ENCODE assay signal across 8 mouse cellular contexts in genomic region chr13:23576351-23576881, GRCm38 (mm10). TPM values are rescaled to one million over a fixed set of nuclear protein-coding genes. Genes with fewer than 3 reads are reported as not detected.
A peak's percentile ranks its signal among the peaks of the same experiment; 100 is the strongest.
DNase-seq lines count a peak whose midpoint lies in the region; ATAC-seq lines count a peak whose summit lies in the region.

No protein-coding gene starts in this region.

- peak overlapping the region; percentile 65 for H3K4me2 ChIP-seq in forebrain, embryonic 11.5 days (ENCODE audit: low read depth, low read length, severe bottlenecking)
- H3K4me2 ChIP-seq in liver, embryonic 11.5 days: peak overlapping the region; percentile 92

- H3K9me3 ChIP-seq in forebrain, embryonic 11.5 days (ENCODE audit: control insufficient read depth, low read length): no peaks in the 10 kb centered on the region
- H3K9me3 ChIP-seq in liver, embryonic 11.5 days (ENCODE audit: control insufficient read depth, low read length): no peaks in the 10 kb centered on the region

- DNase-seq in spleen, postnatal 10 days (ENCODE audit: low spot score in 2 of 2): peak; percentile 38 to 50
- no peak for DNase-seq in spleen, postnatal 36 days (ENCODE audit: low spot score in 2 of 2)
- peak; percentile 63 for DNase-seq in forebrain, embryonic 11.5 days (ENCODE audit: low spot score)
- peak; percentile 55 for DNase-seq in liver, embryonic 11.5 days (ENCODE audit: low spot score)
- DNase-seq in yolk sac, embryonic 10.5 days (ENCODE audit: low spot score): peak; percentile 68
- no peak for DNase-seq in layer of hippocampus, adult 11-12 months (ENCODE audit: low spot score)
- no peak for DNase-seq in adrenal gland, postnatal 10 days
- DNase-seq in gastrocnemius, postnatal 36 days: no peak

- intact Hi-C loops in gastrocnemius, postnatal 36 days (cut with DNase I): no loop called here

- peak overlapping the region; percentile 95 for H3K27ac ChIP-seq in forebrain, embryonic 11.5 days (ENCODE audit: low read depth, low read length)
- H3K27ac ChIP-seq in liver, embryonic 11.5 days (ENCODE audit: low read depth, low read length): peak overlapping the region; percentile 99

- H3K27me3 ChIP-seq in forebrain, embryonic 11.5 days (ENCODE audit: control insufficient read depth, insufficient read depth, low read length): no peaks in the 10 kb centered on the region
- no peaks in the 10 kb centered on the region for H3K27me3 ChIP-seq in liver, embryonic 11.5 days (replicated peaks; ENCODE audit: control insufficient read depth, insufficient read depth, low read length)

- peak overlapping the region; percentile 45 for H3K4me3 ChIP-seq in forebrain, embryonic 11.5 days (ENCODE audit: low read depth, low read length)
- H3K4me3 ChIP-seq in liver, embryonic 11.5 days (ENCODE audit: low read depth, low read length): peak overlapping the region; percentile 53

- no peaks in the 10 kb centered on the region for H3K36me3 ChIP-seq in forebrain, embryonic 11.5 days (ENCODE audit: control insufficient read depth, insufficient read depth, low read length)
- no peaks in the 10 kb centered on the region for H3K36me3 ChIP-seq in liver, embryonic 11.5 days (ENCODE audit: control insufficient read depth, insufficient read depth, low read length)

- H3K9ac ChIP-seq in forebrain, embryonic 11.5 days (ENCODE audit: low read length): peak overlapping the region; percentile 80
- peak overlapping the region; percentile 89 for H3K9ac ChIP-seq in liver, embryonic 11.5 days (ENCODE audit: low read depth, low read length)

- peaks cover 3% of the 10 kb centered on the region; the same call in 1 of the 2 replicates for H3K4me1 ChIP-seq in forebrain, embryonic 11.5 days (replicated peaks; ENCODE audit: control insufficient read depth, insufficient read depth, low read length)
- H3K4me1 ChIP-seq in liver, embryonic 11.5 days (replicated peaks; ENCODE audit: control insufficient read depth, insufficient read depth, low read length): peaks cover 11% of the 10 kb centered on the region

- no peak for ATAC-seq in forebrain, embryonic 11.5 days (replicated peaks; ENCODE audit: low FRiP score)
- ATAC-seq in liver, embryonic 11.5 days (replicated peaks; ENCODE audit: low FRiP score): no peak

- 2% methylated on average over 7 of the region's 7 CpGs for WGBS in forebrain, embryonic 11.5 days
- WGBS in liver, embryonic 11.5 days: 6% methylated on average over 7 of the region's 7 CpGs

RNA-seq across cellular contexts. Expression of gene Hist1h3d, which starts 0.9 kb away (rescaled TPM):
- 11.9 and 13.9 TPM in 2 replicates for polyA plus RNA-seq in forebrain, embryonic 11.5 days (2014; fragmentation: Nextera tagmentation; extraction: Ambion mirVana)
- polyA plus RNA-seq in liver, embryonic 11.5 days (2014; fragmentation: Nextera tagmentation; extraction: Ambion mirVana): 7.7 and 8.5 TPM in 2 replicates
- total RNA-seq in adrenal gland, postnatal 10 days (2021): 10 to 100 TPM; 38.0 to 43.5 TPM
- total RNA-seq in gastrocnemius, postnatal 36 days (2021): 1 to 10 TPM; 2.8 to 4.8 TPM

RNA-seq across cellular contexts. Expression of gene Hist1h2ad, which starts 2.2 kb away (rescaled TPM):
- 2.5 and 3.0 TPM in 2 replicates for polyA plus RNA-seq in forebrain, embryonic 11.5 days (2014; fragmentation: Nextera tagmentation; extraction: Ambion mirVana)
- polyA plus RNA-seq in liver, embryonic 11.5 days (2014; fragmentation: Nextera tagmentation; extraction: Ambion mirVana): 0.84 and 0.92 TPM in 2 replicates
- 10 to 100 TPM; 47.4 to 49.2 TPM for total RNA-seq in adrenal gland, postnatal 10 days (2021)
- 1 to 10 TPM; 1.2 to 2.2 TPM for total RNA-seq in gastrocnemius, postnatal 36 days (2021)

RNA-seq across cellular contexts. Expression of gene Hist1h2bf, which starts 2.4 kb away (rescaled TPM):
- polyA plus RNA-seq in forebrain, embryonic 11.5 days (2014; fragmentation: Nextera tagmentation; extraction: Ambion mirVana): 4.5 and 5.9 TPM in 2 replicates
- polyA plus RNA-seq in liver, embryonic 11.5 days (2014; fragmentation: Nextera tagmentation; extraction: Ambion mirVana): 1.8 TPM in 2 replicates
- total RNA-seq in adrenal gland, postnatal 10 days (2021): 100 to 1,000 TPM; 168 to 215 TPM
- total RNA-seq in gastrocnemius, postnatal 36 days (2021): 1 to 10 TPM; 7.5 to 8.5 TPM

RNA-seq across cellular contexts. Expression of gene Hist1h4d, which starts 5.0 kb away (rescaled TPM):
- polyA plus RNA-seq in forebrain, embryonic 11.5 days (2014; fragmentation: Nextera tagmentation; extraction: Ambion mirVana): 132 and 133 TPM in 2 replicates
- polyA plus RNA-seq in liver, embryonic 11.5 days (2014; fragmentation: Nextera tagmentation; extraction: Ambion mirVana): 92.8 and 99.3 TPM in 2 replicates
- total RNA-seq in adrenal gland, postnatal 10 days (2021): 100 to 1,000 TPM; 294 to 310 TPM
- total RNA-seq in gastrocnemius, postnatal 36 days (2021): 10 to 100 TPM; 39.6 to 39.7 TPM

RNA-seq across cellular contexts. Expression of gene Hist1h2bg, which starts 5.2 kb away (rescaled TPM):
- polyA plus RNA-seq in forebrain, embryonic 11.5 days (2014; fragmentation: Nextera tagmentation; extraction: Ambion mirVana): 7.4 and 10.0 TPM in 2 replicates
- 5.7 and 6.3 TPM in 2 replicates for polyA plus RNA-seq in liver, embryonic 11.5 days (2014; fragmentation: Nextera tagmentation; extraction: Ambion mirVana)
- 100 to 1,000 TPM; 395 to 462 TPM for total RNA-seq in adrenal gland, postnatal 10 days (2021)
- 10 to 100 TPM; 15.3 to 21.1 TPM for total RNA-seq in gastrocnemius, postnatal 36 days (2021)

Comparison
In these comparisons a context has a peak if more than half of its experiments do, and no peak if none do; other contexts are left out.
1. DNase-seq: peak in spleen, postnatal 10 days (2 of 2), forebrain, embryonic 11.5 days (single experiment), liver, embryonic 11.5 days (single experiment) and yolk sac, embryonic 10.5 days (single experiment); none in spleen, postnatal 36 days (0 of 2), layer of hippocampus, adult 11-12 months (single experiment), adrenal gland, postnatal 10 days (single experiment) and gastrocnemius, postnatal 36 days (0 of 2).
2. RNA of gene Hist1h3d, which starts 0.9 kb away (total RNA-seq): 38.0 to 43.5 TPM in adrenal gland, postnatal 10 days; 2.8 to 4.8 TPM in gastrocnemius, postnatal 36 days; every median in the first group is over 4 times any median in the second.
3. RNA of gene Hist1h2ad, which starts 2.2 kb away (total RNA-seq): 47.4 to 49.2 TPM in adrenal gland, postnatal 10 days; 1.2 to 2.2 TPM in gastrocnemius, postnatal 36 days; every median in the first group is over 10 times any median in the second.
4. RNA of gene Hist1h2bf, which starts 2.4 kb away (total RNA-seq): 168 to 215 TPM in adrenal gland, postnatal 10 days; 7.5 to 8.5 TPM in gastrocnemius, postnatal 36 days; every median in the first group is over 10 times any median in the second.